Mouse (Mus musculus) ES-E14 (cell line): Measurements from ENCODE around the gene Mdfi. TPM values are rescaled to one million over a fixed set of nuclear protein-coding genes. Genes with fewer than 3 reads are reported as not detected.

Experiments
- DNase-seq: peaks from one replicate; pipeline ENCODE4 v3.0.0-alpha.2; 2013; ENCODE audit warnings: low read depth, low spot score
- H3K27ac ChIP-seq: 2 replicates; pipeline ENCODE4 v1.5.1; 2012; ENCODE audit warnings: low read depth, mild to moderate bottlenecking, low read length, moderate library complexity, mixed read lengths; ENCODE audit not compliant: poor library complexity, insufficient read depth, severe bottlenecking
- H3K36me3 ChIP-seq: 2 replicates; pipeline ENCODE4 v1.6.1; 2012; ENCODE audit warnings: mild to moderate bottlenecking, low read length, moderate library complexity, mixed read lengths; ENCODE audit not compliant: control insufficient read depth, poor library complexity, insufficient read depth, severe bottlenecking
- H3K4me1 ChIP-seq, 2 experiments: fragments of 150-350 bp in 1 of 2; sonication (generic) in 1 of 2; 2 replicates each; pipeline ENCODE4 v1.6.1; 2012; ENCODE audit warnings: low read length in 2 of 2, mild to moderate bottlenecking in 1 of 2, mixed read lengths in 1 of 2; ENCODE audit not compliant: control insufficient read depth in 2 of 2, insufficient read depth in 2 of 2, poor library complexity in 1 of 2
- H3K4me3 ChIP-seq, 2 experiments: fragments of 150-350 bp in 1 of 2; sonication (generic) in 1 of 2; 2 replicates each; pipeline ENCODE4 v1.5.1; 2012; ENCODE audit warnings: low read length in 2 of 2, low read depth in 1 of 2, mild to moderate bottlenecking in 1 of 2, mixed read lengths in 1 of 2; ENCODE audit not compliant: insufficient read depth in 1 of 2, poor library complexity in 1 of 2, severe bottlenecking in 1 of 2
- H3K9ac ChIP-seq: 2 replicates; pipeline ENCODE4 v1.6.1; 2012; ENCODE audit warnings: low read depth, mild to moderate bottlenecking, low read length, mixed read lengths; ENCODE audit not compliant: poor library complexity, insufficient read depth, severe bottlenecking
- H3K9me3 ChIP-seq: fragments of 150-350 bp; sonication (generic); 2 replicates; pipeline ENCODE4 v1.6.1; 2012; ENCODE audit warnings: low read depth, mild to moderate bottlenecking, low read length; ENCODE audit not compliant: control insufficient read depth, insufficient read depth
- CHD2 ChIP-seq: IDR thresholded peaks from 2 replicates; pipeline ENCODE4 v1.6.1; 2014; ENCODE audit warnings: mild to moderate bottlenecking, low read depth, low read length, inconsistent platforms
- HCFC1 ChIP-seq: IDR thresholded peaks from 2 replicates; pipeline ENCODE4 v1.6.1; 2012; ENCODE audit warnings: low read length, inconsistent platforms, borderline replicate concordance; ENCODE audit not compliant: insufficient read depth
- MAFK ChIP-seq: IDR thresholded peaks from 2 replicates; pipeline ENCODE4 v1.6.1; 2014; ENCODE audit warnings: mild to moderate bottlenecking, low read depth, low read length, inconsistent platforms; ENCODE audit not compliant: insufficient read depth
- ZC3H11A ChIP-seq: IDR thresholded peaks from 2 replicates; pipeline ENCODE4 v1.6.1; 2012; ENCODE audit warnings: low read depth, mild to moderate bottlenecking, inconsistent platforms, low read length, borderline replicate concordance
- ZNF384 ChIP-seq: IDR thresholded peaks from 2 replicates; pipeline ENCODE4 v1.6.1; 2012; ENCODE audit warnings: low read depth, low read length, inconsistent platforms
- in situ Hi-C, 2 experiments: fragments of 600-800 bp; cut with MboI; formaldehyde crosslinking; loops; one replicate each; pipeline ENCODE4 v1.15.1; 2025; ENCODE audit warnings: low sequenced_read_pairs in 2 of 2, inconsistent platforms in 1 of 2; ENCODE audit not compliant: unreplicated experiment in 2 of 2
- total RNA-seq: library from RNA; depleted of rRNA; stranded (reverse); fragments of 300-350 nt; gene quantifications from 2 replicates; pipeline ENCODE4 v1.2.3, GENCODE M21; 2012

Gene Mdfi
- total RNA-seq, 1 experiment = 15.6 TPM

GRCm38 (mm10) chr17:47833628-47834481 is 636 bp downstream of the Mdfi start:
- peak overlapping the region; percentile 2; the same call in 1 of the 2 replicates for H3K9ac ChIP-seq
- in situ Hi-C loops = no loop called here
- no peaks in the 10 kb centered on the region for H3K9me3 ChIP-seq
- H3K4me3 ChIP-seq = peak overlapping the region; percentile 69 to 77
- DNase-seq = no peak
- no peak overlapping the region for H3K27ac ChIP-seq
- H3K4me1 ChIP-seq = peaks cover 0 to 11% of the 10 kb centered on the region in 2 experiments; a peak in 2 of 4 replicates
- TF ChIP-seq CHD2 = no peak
- TF ChIP-seq HCFC1 = no peak
- TF ChIP-seq ZC3H11A = no peak
- TF ChIP-seq MAFK = no peak
- TF ChIP-seq ZNF384 = no peak
- H3K36me3 ChIP-seq = peaks cover 3% of the 10 kb centered on the region; the same call in 1 of the 2 replicates

- no peak for DNase-seq
- Histone ChIP-seq H3K36me3 (peaks cover 3% of the 10 kb centered on the region; the same call in 1 of the 2 replicates), H3K9ac (peak overlapping the region; percentile 77), H3K27ac (no peak overlapping the region), H3K9me3 (no peaks in the 10 kb centered on the region), H3K4me1 (peaks cover 0 to 11% of the 10 kb centered on the region in 2 experiments; a peak in 2 of 4 replicates), H3K4me3 (peak overlapping the region; percentile 69 to 77)
- TF ChIP-seq HCFC1 (no peak), ZNF384 (no peak), ZC3H11A (no peak), CHD2 (no peak), MAFK (no peak)
- in situ Hi-C loops = no loop called here
Measured at GRCm38 (mm10) chr17:47833029-47833627, 1.4 kb downstream of the Mdfi start.

DNA sequence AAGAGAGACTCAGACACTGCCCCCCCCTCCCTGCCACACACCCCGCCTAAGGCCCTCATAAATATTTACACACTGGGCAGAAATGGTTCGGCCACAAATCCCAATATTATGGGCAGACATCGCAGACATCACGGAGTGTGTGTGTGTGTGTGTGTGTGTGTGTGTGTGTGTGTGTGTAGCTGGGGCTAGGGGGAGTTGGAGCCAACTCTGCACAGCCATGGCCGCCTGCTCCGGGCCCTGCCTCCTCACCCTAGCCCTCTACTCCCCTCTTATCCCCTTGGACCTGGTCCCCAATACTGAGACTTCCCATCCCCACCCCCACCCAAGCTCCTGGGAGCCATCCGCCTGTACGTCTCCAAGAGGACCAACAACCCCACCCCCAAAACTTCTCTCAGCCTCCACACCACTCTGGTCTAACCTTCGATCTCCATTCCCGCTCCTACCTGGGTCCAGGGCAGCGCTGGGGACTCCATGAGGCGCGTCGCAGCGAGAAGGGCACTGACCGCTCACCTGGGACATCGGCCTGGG is 1.9 kb downstream of the Mdfi start:
- in situ Hi-C loops = no loop called here
- TF ChIP-seq CHD2 (no peak), HCFC1 (no peak), MAFK (no peak), ZNF384 (no peak), ZC3H11A (no peak)
- Histone ChIP-seq H3K4me3 (peak overlapping the region; percentile 69 to 77), H3K9ac (peak overlapping the region; percentile 77), H3K4me1 (peaks cover 0 to 11% of the 10 kb centered on the region in 2 experiments; a peak in 2 of 4 replicates), H3K9me3 (no peaks in the 10 kb centered on the region), H3K27ac (no peak overlapping the region), H3K36me3 (peaks cover 3% of the 10 kb centered on the region; the same call in 1 of the 2 replicates)
- no peak for DNase-seq

DNA sequence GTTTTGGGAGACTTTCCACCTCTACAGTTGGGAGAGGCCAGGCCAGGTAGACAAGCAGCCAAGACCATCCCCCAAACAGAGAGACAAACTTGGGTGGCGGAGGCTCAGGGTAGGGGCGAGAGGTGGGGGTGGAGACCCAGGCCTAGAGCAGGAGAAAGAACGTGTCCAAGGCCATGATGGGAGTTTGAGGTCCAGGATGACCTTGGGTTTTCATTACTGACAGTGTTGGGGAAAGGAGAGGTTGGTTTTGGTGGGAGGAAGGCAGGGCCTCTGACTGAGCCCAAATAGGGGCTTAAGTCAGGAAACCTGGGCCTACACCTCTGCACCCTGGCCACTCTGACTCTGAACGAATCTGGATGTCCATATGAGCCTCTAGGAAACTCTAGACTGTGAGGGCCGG is 2.7 kb downstream of the Mdfi start:
- H3K36me3 ChIP-seq = peaks cover 3% of the 10 kb centered on the region; the same call in 1 of the 2 replicates
- H3K27ac ChIP-seq = peak overlapping the region; percentile 5; the same call in 1 of the 2 replicates
- DNase-seq = no peak
- H3K9ac ChIP-seq = no peak overlapping the region
- H3K4me1 ChIP-seq = peaks cover 0 to 11% of the 10 kb centered on the region in 2 experiments; a peak in 2 of 4 replicates
- no peaks in the 10 kb centered on the region for H3K9me3 ChIP-seq
- TF ChIP-seq MAFK (no peak), ZC3H11A (no peak), CHD2 (no peak), ZNF384 (no peak), HCFC1 (no peak)
- H3K4me3 ChIP-seq = no peak overlapping the region
- in situ Hi-C loops = no loop called here
